Mouse (Mus musculus) liver, embryonic 14.5 days (tissue): ENCODE measurements around the gene Igll1. TPM values are rescaled to one million over a fixed set of nuclear protein-coding genes. Genes with fewer than 3 reads are reported as not detected.
"Not testable (repeated sequence)": the region's sequence is repeated elsewhere in the genome, so short reads cannot be mapped to it uniquely, and the experiment has no call there.

ENCODE experiments used
- ATAC-seq: fragments of 200-750 bp; cut with Nextera tagmentation; 2 replicates; pipeline ENCODE4 v1.8.0; 2017; ENCODE audit warnings: moderate number of reproducible peaks, mild to moderate bottlenecking, moderate library complexity; ENCODE audit not compliant: insufficient read depth
- DNase-seq, 3 experiments: peaks; one replicate each; pipeline ENCODE4 v3.0.0-alpha.2; 2012 to 2013; ENCODE audit warnings: low read depth in 3 of 3, low spot score in 3 of 3
- H3K27ac ChIP-seq: fragments of 300-500 bp; sonication (generic); 2 replicates; pipeline ENCODE4 v1.5.1; 2014; ENCODE audit warnings: moderate library complexity, mild to moderate bottlenecking, control low read depth, inconsistent platforms
- H3K27me3 ChIP-seq: fragments of 300-500 bp; sonication (generic); 2 replicates; pipeline ENCODE4 v1.6.1; 2014; ENCODE audit warnings: mild to moderate bottlenecking, low read length, moderate library complexity; ENCODE audit not compliant: control insufficient read depth, insufficient read depth
- H3K36me3 ChIP-seq: fragments of 300-500 bp; sonication (generic); replicated peaks from 2 replicates; pipeline ENCODE4 v1.6.1; 2014; ENCODE audit warnings: low read depth; ENCODE audit not compliant: control insufficient read depth, insufficient read depth
- H3K4me1 ChIP-seq, 2 experiments: fragments of 200-500 bp in 1 of 2; fragments of 300-500 bp in 1 of 2; sonication (generic) in 1 of 2; replicated peaks; 2 replicates each; pipeline ENCODE4 v1.6.1; 2012 to 2014; ENCODE audit warnings: antibody characterized with exemption in 1 of 2, inconsistent platforms in 1 of 2, low read length in 1 of 2; ENCODE audit not compliant: control insufficient read depth in 2 of 2, insufficient read depth in 2 of 2
- H3K4me2 ChIP-seq: fragments of 300-500 bp; sonication (generic); 2 replicates; pipeline ENCODE4 v1.6.1; 2014; ENCODE audit warnings: low read depth, mild to moderate bottlenecking, control low read depth, moderate library complexity
- H3K4me3 ChIP-seq, 2 experiments: fragments of 200-500 bp in 1 of 2; fragments of 300-500 bp in 1 of 2; sonication (generic) in 1 of 2; 2 replicates each; pipeline ENCODE4 v1.5.1; 2012 to 2014; ENCODE audit warnings: low read depth in 2 of 2, low read length in 2 of 2, mild to moderate bottlenecking in 2 of 2, control low read depth in 1 of 2, inconsistent platforms in 1 of 2, moderate library complexity in 1 of 2; ENCODE audit not compliant: insufficient read depth in 1 of 2
- H3K9ac ChIP-seq: fragments of 300-500 bp; sonication (generic); replicated peaks from 2 replicates; pipeline ENCODE4 v1.6.1; 2014; ENCODE audit warnings: mild to moderate bottlenecking, control low read depth, moderate library complexity
- H3K9me3 ChIP-seq: fragments of 300-500 bp; sonication (generic); 2 replicates; pipeline ENCODE4 v1.6.1; 2016; ENCODE audit warnings: low read length, mixed read lengths; ENCODE audit not compliant: control insufficient read depth
- CTCF ChIP-seq: IDR thresholded peaks from 2 replicates; pipeline ENCODE4 v1.5.1; 2016; ENCODE audit warnings: antibody characterized with exemption, low read depth, control low read depth
- EP300 ChIP-seq: IDR thresholded peaks from 2 replicates; pipeline ENCODE4 v1.6.1; 2016; ENCODE audit warnings: antibody characterized with exemption, low read depth
- WGBS: fragments of 180-500 bp; shearing (Covaris S2); extraction: QIAGEN DNeasy Blood & Tissue Kit; methylation state at CpG from one replicate; pipeline ENCODE4 v1.1.7; 2014; ENCODE audit not compliant: insufficient replicate concordance; 5-methylcytosine and 5-hydroxymethylcytosine counted together
- polyA plus RNA-seq, 2 experiments: library from polyadenylated mRNA; depleted of rRNA in 1 of 2; stranded (reverse) in 1 of 2; unstranded in 1 of 2; fragments of >200 nt; fragmentation: Nextera tagmentation in 1 of 2; extraction: Ambion mirVana in 1 of 2; gene quantifications; 2 replicates each; pipeline versions ENCODE4 v1.2.1 to v1.2.3; 2012 to 2014

The Igll1 gene
- polyA plus RNA-seq, 2 experiments = 1.4 to 2.7 TPM

DNA sequence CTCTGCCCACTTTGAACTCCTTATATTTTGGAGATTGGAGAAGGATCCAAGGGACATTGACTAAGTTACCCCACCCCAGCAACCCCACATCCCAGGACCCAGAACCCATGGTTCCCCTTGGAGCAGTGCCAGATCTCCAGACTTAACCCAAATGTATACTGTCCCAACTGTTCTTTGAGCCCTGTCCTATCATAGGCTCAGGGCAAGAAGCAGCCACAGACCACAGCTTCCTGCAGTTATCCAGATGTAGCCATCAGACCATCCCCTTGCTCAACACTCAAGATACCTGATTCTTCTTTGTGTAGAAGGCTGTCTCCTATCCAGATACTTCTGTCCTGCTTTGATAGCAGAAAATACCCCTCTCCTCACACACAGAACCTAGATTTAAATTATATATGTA is 1.4 kb upstream of the Igll1 start:
- no peak overlapping the region for H3K4me2 ChIP-seq
- H3K4me3 ChIP-seq = no peak overlapping the region
- no peaks in the 10 kb centered on the region for H3K9me3 ChIP-seq
- no peak overlapping the region for H3K9ac ChIP-seq
- TF ChIP-seq CTCF = no peak
- 0 out of 2 replicates have a peak, but pooled peaks have one; percentile 15 for TF ChIP-seq EP300
- H3K27ac ChIP-seq = no peak overlapping the region
- no peaks in the 10 kb centered on the region for H3K27me3 ChIP-seq
- ATAC-seq = no peak
- H3K4me1 ChIP-seq = peaks cover 0 to 3% of the 10 kb centered on the region in 2 experiments; a peak in 1 of 4 replicates
- no peaks in the 10 kb centered on the region for H3K36me3 ChIP-seq
- no peak for DNase-seq

DNA sequence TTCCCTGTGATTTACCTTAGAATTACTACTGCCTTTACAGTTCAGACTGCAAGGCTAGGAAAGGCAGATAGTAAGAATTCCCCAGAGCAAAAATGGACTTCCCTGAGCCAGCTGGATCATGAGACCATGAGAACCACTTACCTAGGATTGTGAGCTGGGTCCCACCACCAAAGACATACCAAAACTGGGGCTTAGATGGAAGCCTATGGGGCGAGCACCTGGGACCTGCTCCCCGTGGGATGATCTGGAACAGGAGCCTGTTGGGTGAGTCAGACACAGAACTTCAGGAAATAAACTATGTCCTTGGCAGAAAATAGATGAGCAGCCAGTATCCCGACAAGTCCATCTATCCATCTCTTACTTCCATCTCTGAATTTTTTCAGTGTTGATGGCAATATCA is 1.5 kb downstream of the Igll1 start:
- Histone ChIP-seq H3K9me3 (no peaks in the 10 kb centered on the region), H3K9ac (no peak overlapping the region), H3K4me1 (no peaks in the 10 kb centered on the region), H3K36me3 (no peaks in the 10 kb centered on the region), H3K27me3 (no peaks in the 10 kb centered on the region), H3K4me2 (no peak overlapping the region), H3K27ac (no peak overlapping the region), H3K4me3 (no peak overlapping the region)
- no peak for ATAC-seq
- no peak for TF ChIP-seq CTCF
- no peak for TF ChIP-seq EP300
- 53% methylated on average over 3 of the region's 3 CpGs for WGBS
- DNase-seq = no peak

DNA sequence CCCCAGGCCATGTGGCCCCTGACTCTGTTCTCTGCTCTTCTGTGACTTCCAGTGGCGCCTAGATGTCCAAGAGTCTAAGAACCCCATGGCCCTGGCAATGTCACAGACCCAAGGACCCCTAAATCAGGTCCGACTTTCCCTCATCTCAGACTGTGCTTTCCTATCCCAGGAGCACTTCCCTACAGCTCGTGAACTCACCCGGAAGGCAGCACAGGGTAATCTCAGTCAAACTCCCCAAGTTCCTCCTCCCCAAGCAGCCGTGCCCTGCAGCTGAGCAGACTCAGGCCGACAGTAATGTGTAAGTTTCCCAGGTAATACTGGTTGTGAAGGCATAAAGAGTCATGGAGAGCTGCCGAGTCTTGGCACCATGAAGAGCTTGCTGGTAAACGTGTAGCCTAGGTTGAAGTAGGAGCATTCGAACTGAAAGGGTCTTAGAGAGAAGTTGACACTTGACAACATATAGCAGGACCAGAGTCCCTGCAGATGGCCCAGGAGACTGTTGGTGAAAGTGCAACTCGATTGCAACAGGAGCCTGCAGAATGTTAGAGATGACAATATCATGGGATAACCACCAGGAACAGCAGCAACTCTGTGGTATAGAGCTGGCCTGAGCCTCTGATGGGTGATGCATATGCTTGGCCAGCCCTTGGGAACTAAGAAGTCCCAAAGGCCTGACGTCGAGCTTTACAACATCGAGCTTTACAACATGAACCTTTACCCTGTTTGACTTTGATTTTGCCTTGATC is 6.9 kb downstream of the Igll1 start:
- WGBS = 51% methylated on average over 13 of the region's 13 CpGs
- TF ChIP-seq EP300 (no peak), CTCF (no peak)

DNA sequence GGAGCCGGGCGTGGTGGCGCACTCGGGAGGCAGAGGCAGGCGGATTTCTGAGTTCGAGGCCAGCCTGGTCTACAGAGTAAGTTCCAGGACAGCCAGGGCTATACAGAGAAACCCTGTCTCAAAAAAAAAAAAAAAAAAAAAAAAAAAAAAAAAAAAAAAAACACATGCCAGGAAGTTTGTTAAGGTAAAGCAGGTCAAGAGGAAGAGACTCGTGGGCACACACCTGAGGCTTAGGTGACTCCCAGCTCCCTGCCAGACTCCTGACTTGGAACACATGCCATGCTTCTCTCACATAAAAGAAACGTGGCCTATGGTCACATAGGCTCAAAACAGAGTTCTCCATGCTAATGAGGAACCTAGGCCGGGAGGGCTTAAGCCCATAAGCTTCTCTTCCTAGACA is 7.7 kb downstream of the Igll1 start:
- H3K9ac ChIP-seq, DNase-seq, H3K27ac ChIP-seq, H3K27me3 ChIP-seq, H3K4me3 ChIP-seq, H3K36me3 ChIP-seq, H3K4me1 ChIP-seq, H3K4me2 ChIP-seq, ATAC-seq, H3K9me3 ChIP-seq: not testable (repeated sequence)
- 65% methylated on average over 9 of the region's 9 CpGs for WGBS

More for the DNA sequence above, 6.9 kb downstream of the Igll1 start:
- no peak overlapping the region for H3K27ac ChIP-seq
- DNase-seq (no peak), ATAC-seq (no peak)
- no peaks in the 10 kb centered on the region for H3K9me3 ChIP-seq
- H3K9ac ChIP-seq = no peak overlapping the region
- no peaks in the 10 kb centered on the region for H3K4me1 ChIP-seq
- H3K4me2 ChIP-seq = no peak overlapping the region
- no peak overlapping the region for H3K4me3 ChIP-seq
- H3K27me3 ChIP-seq = no peaks in the 10 kb centered on the region
- no peaks in the 10 kb centered on the region for H3K36me3 ChIP-seq

DNA sequence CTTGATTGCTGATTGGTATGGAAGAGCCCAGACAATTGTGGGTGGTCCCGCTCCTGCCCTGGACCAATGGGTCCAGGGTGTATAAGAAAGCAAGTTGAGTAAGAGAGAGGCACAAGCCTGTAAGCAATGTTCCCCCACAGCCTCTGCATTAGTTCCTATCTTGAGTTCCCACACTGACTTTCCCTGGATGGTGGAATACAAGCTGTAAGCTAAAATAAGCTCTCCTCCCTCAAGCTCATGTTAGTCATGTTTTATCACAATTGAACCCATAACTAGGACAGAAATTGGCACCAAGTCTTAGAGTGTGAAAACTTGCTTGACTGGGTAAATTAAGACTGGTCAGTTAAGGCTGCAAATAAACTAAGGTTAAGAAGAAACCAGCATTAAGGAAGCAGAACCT is 8.2 kb downstream of the Igll1 start:
- DNase-seq (no peak), ATAC-seq (no peak)
- WGBS = 72% methylated on average over 1 of the region's 1 CpGs
- Histone ChIP-seq H3K4me1 (no peaks in the 10 kb centered on the region), H3K4me3 (no peak overlapping the region), H3K36me3 (no peaks in the 10 kb centered on the region), H3K9ac (no peak overlapping the region), H3K4me2 (no peak overlapping the region), H3K9me3 (no peaks in the 10 kb centered on the region), H3K27ac (no peak overlapping the region), H3K27me3 (no peaks in the 10 kb centered on the region)
- TF ChIP-seq EP300 (no peak), CTCF (no peak)
